Mouse (Mus musculus) c-Kit-positive CD71-positive TER-119-negative erythroid progenitor cells, embryonic 14.5 days (primary cell): Measurements from ENCODE around the gene Rnf126.
"Not testable (repeated sequence)": the region's sequence is repeated elsewhere in the genome, so short reads cannot be mapped to it uniquely, and the experiment has no call there.

Source experiments
- DNase-seq: peaks from one replicate; pipeline ENCODE4 v3.0.0-alpha.2; 2013; ENCODE audit warnings: low read depth

Rnf126 gene

DNA sequence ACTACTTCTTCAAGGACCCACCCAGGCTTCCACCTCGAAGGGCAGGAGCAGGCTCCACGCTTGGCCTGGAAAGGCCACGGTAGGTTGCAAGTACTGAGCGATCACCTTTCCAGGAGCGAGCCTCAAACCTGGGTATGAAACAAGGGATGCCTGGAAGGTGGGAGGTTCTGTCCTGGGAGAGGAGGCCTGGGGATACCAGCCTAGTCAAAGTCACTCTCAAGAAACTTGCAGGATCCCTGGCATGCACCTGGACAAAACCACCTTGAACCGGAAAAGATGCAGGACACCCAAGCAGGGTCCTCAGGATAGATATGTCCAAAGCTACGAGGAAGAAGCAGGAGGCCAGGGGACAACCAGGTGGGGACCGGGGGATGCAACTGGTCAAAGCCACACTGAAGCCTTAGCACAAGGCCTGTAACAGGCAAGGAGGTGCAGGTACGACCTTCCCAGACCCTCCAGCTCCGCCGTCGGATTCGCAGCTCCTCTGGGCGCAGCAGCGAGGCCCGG, 698 bp downstream of the Rnf126 start:
- no peak for DNase-seq

DNA sequence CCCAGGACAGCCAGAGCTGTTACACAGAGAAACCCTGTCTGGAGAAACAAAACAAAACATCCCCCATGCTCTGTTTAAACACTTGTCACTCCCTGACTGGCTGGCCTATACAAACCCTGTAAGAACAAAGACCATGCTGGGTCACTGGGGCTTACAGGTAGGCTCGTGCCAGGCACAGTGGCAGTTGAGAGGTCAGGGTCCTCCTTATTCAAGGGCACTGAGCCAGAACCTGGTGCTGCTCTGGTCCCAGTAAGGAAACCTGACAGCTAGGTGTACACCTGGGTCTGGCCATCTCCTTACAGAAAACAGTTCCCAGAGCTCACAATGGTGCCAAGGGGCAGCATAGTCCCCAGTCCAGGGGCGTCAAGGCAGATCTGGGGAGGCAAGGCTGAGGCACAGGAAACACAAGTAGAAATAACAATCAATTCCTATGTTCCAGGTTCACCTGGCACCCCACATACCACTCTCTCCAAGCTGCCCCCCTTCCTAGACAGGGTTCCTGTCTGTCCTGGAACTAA, 1.5 kb downstream of the Rnf126 start:
- no peak for DNase-seq

DNA sequence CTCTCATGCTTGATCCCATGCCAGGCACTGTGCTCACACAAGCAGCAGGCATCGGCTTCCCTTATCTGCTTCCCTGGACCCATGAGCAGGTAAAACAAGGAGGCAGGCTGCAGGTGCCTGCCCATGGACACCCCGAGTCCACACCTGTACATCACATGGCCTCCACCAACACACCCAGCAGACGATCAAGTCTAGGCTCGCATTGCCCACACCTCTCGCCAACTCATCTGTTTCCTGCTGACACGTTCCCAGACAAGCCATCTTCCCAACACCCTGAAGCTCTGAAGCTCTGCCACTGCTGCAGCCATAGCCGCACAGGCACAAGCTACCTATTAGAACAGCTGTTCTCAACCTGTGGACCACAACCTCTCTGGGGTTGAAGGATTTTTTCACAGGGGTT, 2.5 kb downstream of the Rnf126 start:
- no peak for DNase-seq

- no peak for DNase-seq
These were observed 3.9 kb downstream of the Rnf126 start for GRCm38 (mm10) chr10:79762875-79763274.

DNA sequence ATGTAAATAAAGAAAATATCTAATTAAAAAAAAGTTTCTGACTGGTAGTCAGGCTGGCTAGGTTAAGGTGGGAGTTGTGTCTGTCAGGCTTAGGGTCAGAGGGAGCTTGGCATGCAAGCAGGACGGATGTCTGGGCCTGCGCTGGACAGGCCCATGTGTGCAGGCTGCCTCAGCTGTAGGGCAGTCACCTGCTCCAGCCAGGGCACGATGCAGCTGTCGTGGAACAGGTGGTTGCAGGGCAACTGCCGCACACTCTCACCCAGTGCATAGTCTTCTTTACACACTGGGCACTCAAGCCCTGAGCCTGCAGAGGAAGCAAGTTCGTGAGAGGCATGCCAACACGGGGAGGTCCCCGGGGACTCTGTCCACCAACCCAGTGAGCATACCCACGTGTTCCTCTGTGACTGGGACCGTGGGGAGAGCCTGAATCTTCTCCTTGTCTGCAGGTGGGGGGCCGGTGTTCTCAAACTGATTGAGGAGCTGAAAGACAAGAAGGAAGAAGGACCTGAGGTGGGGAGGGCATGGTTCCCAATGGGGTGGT, 6.1 kb downstream of the Rnf126 start:
- no peak for DNase-seq

DNA sequence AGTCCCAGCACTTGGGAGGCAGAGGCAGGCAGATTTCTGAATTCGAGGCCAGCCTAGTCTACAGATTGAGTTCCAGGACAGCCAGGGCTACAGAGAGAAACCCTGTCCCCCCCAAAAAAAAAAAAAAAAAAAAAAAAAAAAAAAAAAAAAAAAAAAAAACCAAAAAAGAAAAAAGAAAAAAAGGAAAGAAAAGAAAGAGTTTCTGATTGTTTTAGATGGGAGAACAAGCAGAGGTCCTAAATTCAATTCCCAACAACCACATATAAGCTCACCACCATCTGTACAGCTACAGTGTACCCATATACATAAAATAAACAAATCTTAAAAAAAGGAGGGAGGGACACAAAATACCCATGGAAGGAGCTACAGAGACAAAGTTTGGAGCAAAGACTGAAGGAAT, 7.1 kb downstream of the Rnf126 start:
- DNase-seq: not testable (repeated sequence)

- DNase-seq: no peak
These were observed 10.1 kb downstream of the Rnf126 start for GRCm38 (mm10) chr10:79756660-79757059.

DNA sequence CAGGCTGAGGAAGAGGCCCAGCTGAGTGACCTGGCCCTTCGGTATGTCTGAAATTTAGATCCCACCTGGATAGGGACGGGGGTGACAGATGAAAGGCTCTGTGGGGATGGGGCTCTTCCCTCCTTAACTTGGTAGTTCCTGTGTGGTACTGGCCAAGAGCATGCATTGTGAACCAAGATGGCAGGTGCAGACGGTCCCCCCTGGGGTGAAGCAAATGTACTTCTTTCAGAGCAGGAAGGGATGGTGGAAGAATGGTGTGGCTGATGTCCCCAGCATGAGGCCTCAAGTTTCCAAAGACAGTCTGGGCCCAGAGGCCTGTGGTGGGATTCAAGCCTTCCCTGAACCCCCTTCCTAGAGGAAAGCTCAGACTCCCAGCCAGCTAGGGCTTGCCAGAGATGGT, 10.9 kb downstream of the Rnf126 start:
- no peak for DNase-seq

GRCm38 (mm10) chr10:79754856-79755516, 11.8 kb downstream of the Rnf126 start, which contains the start of gene Fgf22:
TSS of gene Fgf22 (plus strand) at chr10:79755076.
- DNase-seq: peak; percentile 53

- no peak for DNase-seq
These were observed 18.3 kb downstream of the Rnf126 start for GRCm38 (mm10) chr10:79748496-79748895.

DNA sequence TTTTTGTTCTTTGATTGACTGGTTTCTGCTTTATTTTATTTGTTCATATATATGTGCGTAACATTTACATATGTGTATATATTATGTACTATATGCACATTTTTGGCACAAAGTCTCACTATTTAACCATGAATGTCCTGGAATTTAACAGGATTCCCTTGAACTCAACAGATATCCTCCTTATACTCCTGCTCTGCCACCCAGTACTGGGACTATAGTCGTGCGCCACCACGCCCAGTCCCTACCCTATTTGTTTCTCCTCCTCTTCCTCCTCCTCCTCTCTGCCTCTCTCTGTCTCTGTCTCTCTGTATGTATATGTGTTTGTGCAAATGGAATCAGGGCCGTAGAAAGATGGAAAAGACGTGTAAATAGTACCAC, 20.0 kb downstream of the Rnf126 start:
- DNase-seq: peak; percentile 46

DNA sequence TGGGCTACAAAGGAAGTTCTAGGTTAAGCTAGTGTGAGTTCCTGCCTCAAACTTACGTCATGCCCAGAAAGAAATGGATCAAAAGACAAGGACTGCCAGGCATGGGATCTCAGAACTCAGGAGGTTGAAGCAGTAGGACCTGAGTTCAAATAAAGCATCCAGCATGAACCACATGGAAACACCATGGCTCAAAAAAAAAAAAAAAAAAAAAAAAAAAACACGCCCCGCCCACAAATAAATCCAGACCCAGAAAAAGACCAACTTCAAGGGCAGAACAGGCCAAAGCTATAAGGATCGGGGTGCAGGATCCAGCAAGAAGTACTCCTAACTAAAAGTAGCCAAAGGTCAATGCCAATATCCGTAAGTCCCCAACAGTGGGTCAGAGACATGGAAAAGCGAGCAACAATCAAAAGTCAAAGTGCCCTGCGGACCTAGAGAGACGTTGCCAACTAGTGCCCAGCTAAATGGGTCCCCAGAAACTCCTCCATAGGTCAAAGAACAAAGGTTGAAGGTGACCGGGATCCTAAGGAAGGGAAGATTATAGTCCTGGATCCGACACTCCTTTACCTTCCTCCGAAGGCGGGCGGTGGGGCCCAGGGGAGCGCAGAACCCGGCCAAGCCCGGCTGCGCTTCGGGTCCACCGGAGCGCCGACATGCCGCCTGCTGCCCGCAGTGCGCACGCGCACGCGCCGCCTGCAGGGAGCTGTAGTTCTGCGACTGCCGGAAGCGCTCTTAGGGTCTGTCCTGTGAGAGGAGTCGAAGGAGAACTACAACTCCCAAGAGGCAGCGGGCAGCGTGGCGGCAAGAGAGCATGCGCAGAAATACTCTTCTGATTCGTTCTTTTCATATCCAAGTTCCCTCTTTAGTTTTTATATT, 20.6 kb downstream of the Rnf126 start, which contains the start of gene Polrmt:
TSS of gene Polrmt (minus strand) at position 684 of the 876 bp plus-strand sequence.
- DNase-seq: peak; percentile 95

- DNase-seq: no peak
These were observed 21.3 kb downstream of the Rnf126 start for GRCm38 (mm10) chr10:79745411-79745810.

GRCm38 (mm10) chr10:79743650-79744365, 22.9 kb downstream of the Rnf126 start:
- no peak for DNase-seq

DNA sequence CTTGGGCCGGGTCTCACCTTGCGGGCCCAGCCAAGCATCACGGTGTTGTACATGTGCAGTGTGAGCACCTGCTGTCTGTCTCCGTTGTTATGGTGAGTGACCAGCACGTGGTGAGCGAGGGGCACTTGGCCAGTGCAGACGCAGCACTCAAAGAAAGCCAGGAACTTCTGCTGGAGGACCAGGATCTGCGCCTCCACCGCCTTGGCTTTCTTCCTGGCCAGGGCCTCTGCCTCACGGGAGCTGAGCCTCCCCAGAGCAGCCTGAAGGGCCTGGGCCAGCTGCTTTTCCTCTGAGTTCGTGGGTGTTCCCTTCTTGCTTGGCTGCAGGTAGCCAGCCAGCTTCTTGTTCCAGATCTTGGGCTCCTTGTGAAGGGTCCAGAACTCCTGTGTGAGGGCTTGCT, 23.6 kb downstream of the Rnf126 start:
- no peak for DNase-seq

GRCm38 (mm10) chr10:79740863-79741262, 25.9 kb downstream of the Rnf126 start:
- DNase-seq: no peak

GRCm38 (mm10) chr10:79739234-79739633, 27.5 kb downstream of the Rnf126 start:
- DNase-seq: no peak

GRCm38 (mm10) chr10:79738259-79738658, 28.5 kb downstream of the Rnf126 start:
- DNase-seq: no peak

GRCm38 (mm10) chr10:79736706-79737105, 30.0 kb downstream of the Rnf126 start:
- no peak for DNase-seq

- no peak for DNase-seq
These were observed 31.4 kb downstream of the Rnf126 start for GRCm38 (mm10) chr10:79735361-79735760.

- DNase-seq: no peak
These were observed 32.9 kb downstream of the Rnf126 start for GRCm38 (mm10) chr10:79733847-79734246.

DNA sequence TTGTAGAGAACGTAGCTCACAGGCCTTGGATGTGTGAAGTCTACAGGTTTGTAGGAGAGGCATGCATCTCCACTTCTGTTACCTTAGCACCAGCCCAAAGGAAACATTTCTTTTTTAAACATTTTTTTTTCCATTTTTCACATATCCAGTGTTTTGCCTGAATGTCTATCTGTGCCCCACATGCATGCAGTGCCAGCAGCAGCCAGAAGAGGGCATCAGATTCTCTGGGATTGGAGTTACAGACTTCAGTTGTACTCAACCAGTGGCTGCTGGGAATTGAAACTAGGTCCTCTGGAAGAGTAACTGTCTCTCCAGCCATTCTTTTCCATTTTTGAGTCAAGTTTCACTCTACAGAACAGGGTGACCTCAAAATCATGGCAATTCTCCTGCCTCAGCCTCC, 34.3 kb downstream of the Rnf126 start:
- no peak for DNase-seq
